Mouse (Mus musculus) layer of hippocampus, adult 2 months (tissue): ENCODE measurements around the gene Hoxb5. TPM values are rescaled to one million over a fixed set of nuclear protein-coding genes. Genes with fewer than 3 reads are reported as not detected.

Source experiments
- DNase-seq, 2 experiments: peaks; one replicate each; pipeline ENCODE4 v3.0.0; 2022; ENCODE audit warnings: low spot score in 2 of 2
- H3K27ac ChIP-seq: fragments of 200-600 bp; 2 replicates; pipeline ENCODE4 v1.8.1; 2022
- H3K4me3 ChIP-seq: fragments of 200-600 bp; 2 replicates; pipeline ENCODE4 v1.8.1; 2022; ENCODE audit warnings: mild to moderate bottlenecking
- CTCF ChIP-seq: fragments of 200-600 bp; conservative IDR thresholded peaks from 2 replicates; pipeline ENCODE4 v1.8.1; 2022; ENCODE audit warnings: antibody characterized with exemption, mild to moderate bottlenecking, moderate library complexity
- microRNA-seq, 2 experiments: library from miRNA; unstranded; fragments of <30 nt; microRNA quantifications; one replicate each; pipeline ENCODE4 v1.2.0; 2021
- total RNA-seq, 2 experiments: library from RNA; stranded (reverse); gene quantifications; 2 replicates each; pipeline ENCODE4 v1.2.3; 2021

Gene Hoxb5
- total RNA-seq, 2 experiments from 2014 or later = not detected

DNA sequence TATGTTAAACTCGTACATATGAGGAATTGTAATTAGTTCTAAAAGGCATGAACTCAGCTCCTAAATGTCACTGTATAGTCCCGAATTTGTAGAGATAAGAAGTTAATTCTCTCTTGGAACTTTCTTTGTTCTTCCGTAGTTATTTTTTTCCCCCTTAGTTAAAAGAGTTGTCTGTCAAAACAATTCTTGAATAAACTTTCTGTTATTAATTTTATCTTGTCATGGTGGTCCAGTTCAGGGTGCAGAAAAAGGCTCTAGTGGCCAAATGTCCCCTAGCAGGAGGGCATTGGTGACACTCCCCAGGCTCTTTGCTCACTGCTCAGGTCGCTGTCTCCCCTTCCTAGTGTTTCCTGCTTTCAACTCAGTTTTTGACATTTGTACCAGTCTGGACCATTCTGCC is 44.6 kb downstream of the Hoxb5 start:
- no peak for DNase-seq
- Histone ChIP-seq H3K4me3 (no peak overlapping the region), H3K27ac (no peak overlapping the region)
- TF ChIP-seq CTCF = no peak

GRCm38 (mm10) chr11:96348141-96348928 is 45.2 kb downstream of the Hoxb5 start:
- Histone ChIP-seq H3K27ac (no peak overlapping the region), H3K4me3 (no peak overlapping the region)
- DNase-seq = no peak
- no peak for TF ChIP-seq CTCF

- H3K4me3 ChIP-seq = no peak overlapping the region
- TF ChIP-seq CTCF = no peak
- no peak for DNase-seq
- no peak overlapping the region for H3K27ac ChIP-seq
Measured at GRCm38 (mm10) chr11:96348988-96349387, 45.9 kb downstream of the Hoxb5 start.

DNA sequence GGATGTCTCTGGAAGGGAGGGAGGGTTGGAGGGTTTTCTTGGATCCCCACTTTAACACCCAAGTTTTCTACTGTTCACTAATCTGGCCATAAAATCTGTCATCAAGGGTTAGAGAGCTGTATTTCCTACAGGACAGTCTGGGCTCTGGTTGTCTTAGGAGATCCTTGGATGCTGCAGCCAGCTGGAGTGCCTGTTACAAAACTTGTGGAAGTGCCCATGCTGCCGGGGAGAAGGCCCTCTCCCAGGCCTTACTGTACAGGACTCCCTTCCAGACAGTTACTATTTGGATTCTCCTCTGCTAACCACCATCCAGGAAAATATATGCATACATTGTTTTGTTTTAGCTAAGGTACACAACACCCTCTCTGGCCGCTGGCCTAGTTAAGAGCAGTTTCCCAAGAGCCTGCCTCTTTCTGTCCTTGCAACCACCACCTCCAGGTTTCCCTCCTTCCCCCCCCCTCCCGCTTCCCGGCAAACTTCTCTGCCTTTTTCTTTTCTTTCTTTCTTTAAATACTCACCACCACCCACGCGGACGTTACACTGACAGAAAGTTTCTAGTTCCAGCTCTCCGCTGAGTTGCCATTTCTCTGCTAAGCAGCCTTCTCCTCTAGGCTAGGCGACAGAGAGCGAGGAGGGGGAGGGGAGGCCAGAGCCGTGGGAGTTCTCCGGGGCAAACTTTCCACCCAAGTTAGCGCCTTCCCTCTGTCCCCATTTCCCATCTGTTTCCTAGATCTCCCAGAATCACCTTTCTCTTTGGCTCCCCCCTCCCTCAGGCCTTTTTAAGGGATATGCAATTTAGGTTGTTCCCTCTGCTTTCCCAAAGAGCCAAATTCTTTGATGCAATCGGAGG is 46.6 kb downstream of the Hoxb5 start:
- no peak for DNase-seq
- no peak overlapping the region for H3K4me3 ChIP-seq
- H3K27ac ChIP-seq = no peak overlapping the region
- no peak for TF ChIP-seq CTCF

DNA sequence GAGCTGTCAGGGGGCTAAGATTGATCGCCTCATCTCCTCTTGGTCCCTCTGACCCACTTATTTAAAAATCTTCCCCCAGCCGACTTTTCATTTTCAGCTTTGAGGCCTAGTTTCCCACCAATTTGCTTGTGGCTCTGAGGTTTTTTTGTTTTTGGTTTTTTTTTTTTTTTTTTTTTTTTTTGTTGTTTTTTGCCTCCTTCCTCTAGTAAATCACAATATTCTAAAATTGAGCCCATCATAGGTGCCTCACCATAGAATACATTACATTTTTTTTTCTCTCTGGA is 47.1 kb downstream of the Hoxb5 start, which contains the start of gene Hoxb2:
Gene Hoxb2, plus strand, starts transcription at position 185 of the 284 bp plus-strand sequence.
- Histone ChIP-seq H3K27ac (no peak within 1 kb of the TSS), H3K4me3 (no peak within 1 kb of the TSS)
- DNase-seq = no peak
- no peak for TF ChIP-seq CTCF

DNA sequence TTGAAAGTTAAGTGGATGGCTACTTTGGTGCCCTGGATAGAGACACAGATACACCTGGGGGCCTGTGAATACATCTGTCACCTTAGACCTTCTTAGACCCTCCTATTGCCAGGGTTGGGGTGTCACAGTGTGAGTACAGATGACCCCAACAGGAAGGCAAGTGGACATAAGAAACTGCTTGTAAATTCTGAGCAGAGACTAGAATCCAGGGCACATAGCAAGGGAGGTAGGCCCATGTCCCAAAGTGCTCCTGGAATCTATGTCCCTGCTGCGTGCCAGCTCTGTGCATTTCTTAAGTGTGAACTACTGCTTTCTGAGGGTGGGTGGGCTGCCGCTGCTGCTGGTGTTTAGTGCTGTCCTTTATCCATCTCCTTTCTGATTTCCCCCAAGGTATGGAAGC is 47.7 kb downstream of the Hoxb5 start:
- Histone ChIP-seq H3K4me3 (no peak overlapping the region), H3K27ac (no peak overlapping the region)
- no peak for DNase-seq
- TF ChIP-seq CTCF = no peak

DNA sequence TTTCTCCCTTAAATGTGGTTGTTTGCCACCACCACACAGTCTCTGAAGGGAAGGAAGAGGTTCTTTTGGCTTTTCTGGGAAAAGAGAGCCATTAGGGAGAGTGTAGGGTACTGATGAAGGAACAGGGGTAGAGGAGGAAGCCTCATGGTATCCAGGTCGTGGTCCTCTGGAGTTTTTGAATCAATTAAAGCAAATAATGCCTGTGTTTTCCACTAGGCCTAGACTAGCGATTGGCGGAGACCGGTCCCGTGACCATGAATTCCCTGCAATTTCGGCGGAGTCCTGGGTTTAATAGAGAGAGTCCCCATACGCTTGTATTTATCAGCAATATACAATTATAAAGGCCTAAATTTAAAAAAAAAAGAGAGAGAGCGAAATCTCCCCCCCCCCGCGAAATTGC is 48.2 kb downstream of the Hoxb5 start:
- DNase-seq = no peak
- no peak for TF ChIP-seq CTCF
- no peak overlapping the region for H3K27ac ChIP-seq
- no peak overlapping the region for H3K4me3 ChIP-seq

DNA sequence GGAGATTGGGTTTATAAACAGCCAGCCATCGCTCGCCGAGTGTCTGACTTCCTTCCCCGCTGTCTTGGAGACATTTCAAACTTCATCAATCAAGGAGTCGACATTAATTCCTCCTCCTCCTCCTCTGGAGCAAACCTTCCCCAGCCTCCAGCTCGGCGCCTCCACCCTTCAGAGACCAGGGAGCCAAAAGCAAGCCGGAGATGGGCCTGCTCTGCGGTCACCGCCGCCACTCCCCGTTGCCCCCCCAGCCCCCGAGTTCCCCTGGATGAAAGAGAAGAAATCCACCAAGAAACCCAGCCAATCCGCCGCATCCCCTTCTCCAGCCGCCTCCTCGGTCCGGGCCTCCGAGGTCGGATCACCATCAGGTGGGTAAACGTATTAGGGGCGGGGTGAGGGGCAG is 48.7 kb downstream of the Hoxb5 start:
- Histone ChIP-seq H3K27ac (no peak overlapping the region), H3K4me3 (no peak overlapping the region)
- no peak for DNase-seq
- no peak for TF ChIP-seq CTCF

DNA sequence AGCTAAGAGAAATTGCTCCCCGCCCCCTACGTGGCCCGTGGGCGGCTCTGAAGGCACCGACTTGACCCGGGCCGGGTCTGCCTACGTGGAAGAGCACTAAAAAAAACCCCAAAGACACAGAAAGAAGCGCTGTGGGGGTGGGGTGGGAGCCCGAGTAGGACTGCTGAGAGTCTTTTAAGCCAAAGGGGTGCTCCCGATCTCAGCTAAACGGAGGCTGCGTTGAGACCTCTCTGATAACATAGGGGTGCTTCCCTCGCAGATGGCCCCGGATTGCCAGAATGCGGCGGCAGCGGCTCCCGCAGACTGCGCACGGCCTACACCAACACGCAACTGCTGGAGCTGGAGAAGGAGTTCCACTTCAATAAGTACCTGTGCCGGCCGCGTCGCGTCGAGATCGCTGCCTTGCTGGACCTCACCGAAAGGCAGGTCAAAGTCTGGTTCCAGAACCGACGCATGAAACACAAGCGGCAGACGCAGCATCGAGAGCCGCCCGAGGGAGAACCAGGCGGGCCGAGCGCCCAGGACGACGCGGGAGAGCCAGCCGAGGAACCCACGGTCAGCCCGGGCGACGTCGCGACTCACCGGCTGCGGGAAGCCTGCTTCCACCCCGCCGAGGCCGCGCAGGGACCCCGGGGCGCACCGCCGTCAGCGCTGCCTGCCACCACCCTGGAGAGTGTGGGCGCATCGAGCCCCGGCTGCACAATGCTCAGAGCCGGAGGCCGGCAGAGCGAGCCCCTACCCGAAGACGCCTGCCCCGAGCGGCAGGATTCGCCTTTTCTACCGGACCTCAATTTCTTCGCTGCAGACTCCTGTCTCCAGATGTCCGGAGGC is 49.8 kb downstream of the Hoxb5 start:
- Histone ChIP-seq H3K4me3 (no peak overlapping the region), H3K27ac (no peak overlapping the region)
- TF ChIP-seq CTCF = no peak
- no peak for DNase-seq

GRCm38 (mm10) chr11:96353522-96353841 is 50.3 kb downstream of the Hoxb5 start:
- Histone ChIP-seq H3K27ac (no peak overlapping the region), H3K4me3 (no peak overlapping the region)
- TF ChIP-seq CTCF = no peak
- no peak for DNase-seq

DNA sequence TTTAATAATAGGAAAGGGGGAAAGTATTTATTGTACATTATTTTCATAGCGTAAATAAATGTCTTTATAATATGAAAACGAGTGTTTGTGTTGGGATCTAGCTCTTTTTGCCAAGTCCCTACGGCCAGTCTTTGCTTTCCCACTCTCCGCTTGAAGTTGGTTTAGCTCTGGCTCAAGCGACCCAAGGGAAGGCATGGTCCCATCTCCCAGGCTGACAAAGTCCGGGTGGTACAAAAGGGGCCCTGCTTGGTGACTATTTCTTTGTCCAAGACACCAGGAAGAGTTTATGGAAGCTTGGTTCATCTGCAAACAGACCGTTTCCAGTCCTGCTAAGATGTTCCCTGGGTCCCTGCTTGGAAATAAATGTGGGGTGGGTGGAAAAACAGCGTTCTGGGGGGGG is 50.8 kb downstream of the Hoxb5 start:
- no peak overlapping the region for H3K4me3 ChIP-seq

DNA sequence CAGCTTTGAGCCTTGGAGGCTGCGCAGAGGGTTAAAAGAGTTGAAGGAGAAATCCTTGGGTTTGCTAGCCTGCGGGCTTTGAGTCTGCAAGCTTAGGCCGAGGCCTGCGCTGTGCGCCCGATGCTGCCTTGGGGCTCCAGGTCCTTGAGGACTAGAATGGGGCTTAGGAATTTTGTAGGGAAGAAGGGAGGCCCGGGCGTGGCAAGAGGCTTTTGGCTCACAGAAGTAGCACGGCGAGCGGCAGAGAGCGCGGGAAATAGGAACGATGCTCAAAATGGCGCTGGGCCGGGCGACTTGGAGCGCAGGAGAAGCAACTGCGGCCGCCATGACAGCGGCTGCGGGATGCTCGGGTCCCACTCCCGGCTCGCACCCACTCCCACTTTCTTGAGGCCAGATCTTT is 51.2 kb downstream of the Hoxb5 start:
- no peak for TF ChIP-seq CTCF
- H3K27ac ChIP-seq = no peak overlapping the region
- no peak overlapping the region for H3K4me3 ChIP-seq
- DNase-seq = no peak

More for the DNA sequence above, 50.8 kb downstream of the Hoxb5 start:
- DNase-seq = no peak
- H3K27ac ChIP-seq = no peak overlapping the region
- TF ChIP-seq CTCF = no peak

DNA sequence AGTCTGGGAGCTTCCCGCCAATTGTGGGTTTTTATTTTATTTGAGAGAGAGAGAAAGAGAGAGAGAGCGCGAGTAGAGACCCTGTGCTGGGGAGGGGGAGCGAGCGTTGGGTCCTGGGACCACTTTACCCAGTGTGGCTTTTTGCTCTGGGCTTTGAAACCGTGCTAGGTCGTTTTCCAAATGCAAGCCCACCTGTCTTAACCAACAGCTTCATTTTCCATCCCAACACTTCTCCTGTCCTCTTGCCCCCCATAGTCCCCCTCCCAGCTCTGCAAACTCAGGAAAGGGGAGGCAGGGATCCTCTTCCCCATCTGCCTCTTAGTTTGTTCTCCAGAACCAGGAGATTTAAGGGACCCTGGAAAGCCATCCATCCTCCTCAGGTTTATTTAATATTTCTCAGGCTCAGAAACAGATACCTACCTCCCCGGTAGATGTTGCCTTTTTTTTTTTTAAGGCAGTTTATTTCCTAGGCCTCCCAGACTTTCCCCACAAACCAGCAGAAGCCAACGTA is 51.7 kb downstream of the Hoxb5 start:
- Histone ChIP-seq H3K4me3 (no peak overlapping the region), H3K27ac (no peak overlapping the region)
- no peak for TF ChIP-seq CTCF
- DNase-seq = no peak

Small RNA genes within 50 kb of the gene (microRNA-seq; reads per million reads assigned to microRNA genes)
- gene Mir10a = 11.6 to 11.8 reads per million in 2 experiments
- gene Mir196a-1 = 0 reads per million in 2 experiments

Other genes with a start within 250 kb of the Hoxb5 start
- 10 to 100 TPM; 54.4 to 56.2 TPM for gene Ube2z, start 237.9 kb upstream of the Hoxb5 start, total RNA-seq
- 100 to 1,000 TPM; 409 to 414 TPM for gene Atp5g1, start 227.7 kb upstream of the Hoxb5 start, total RNA-seq
- not detected for gene Calcoco2, start 191.4 kb upstream of the Hoxb5 start, total RNA-seq
- gene Ttll6, start 169.6 kb upstream of the Hoxb5 start, total RNA-seq = under 1 TPM; 0.22 to 0.46 TPM
- not detected for gene Hoxb13, start 109.0 kb upstream of the Hoxb5 start, total RNA-seq
- not detected for gene Hoxb9, start 31.9 kb upstream of the Hoxb5 start, total RNA-seq
- gene Hoxb8, start 21.4 kb upstream of the Hoxb5 start, total RNA-seq = not detected
- not detected for gene Hoxb7, start 16.7 kb upstream of the Hoxb5 start, total RNA-seq
- gene Hoxb6, start 10.9 kb upstream of the Hoxb5 start, total RNA-seq = not detected
- gene Hoxb4, start 14.9 kb downstream of the Hoxb5 start, total RNA-seq = not detected
- gene Hoxb3, start 20.0 kb downstream of the Hoxb5 start, total RNA-seq = not detected
- not detected for gene Hoxb2, start 47.2 kb downstream of the Hoxb5 start, total RNA-seq
- not detected for gene Hoxb1, start 62.4 kb downstream of the Hoxb5 start, total RNA-seq
- 1 to 10 TPM; 1.0 to 1.2 TPM for gene Skap1, start 161.3 kb downstream of the Hoxb5 start, total RNA-seq